Mouse (Mus musculus) retina, postnatal 1 day (tissue): ENCODE measurements around the gene Npl.

Experiments used
- DNase-seq: peaks from one replicate; pipeline ENCODE4 v3.0.0-alpha.2; 2012

The Npl gene

GRCm38 (mm10) chr1:153549536-153550199, at the start of gene Npl:
Npl (minus strand) TSS chr1:153550045.
- DNase-seq: peak; percentile 81

- peak; percentile 38 for DNase-seq
Observed at GRCm38 (mm10) chr1:153599302-153600045, 49.6 kb upstream of the Npl start.

DNA sequence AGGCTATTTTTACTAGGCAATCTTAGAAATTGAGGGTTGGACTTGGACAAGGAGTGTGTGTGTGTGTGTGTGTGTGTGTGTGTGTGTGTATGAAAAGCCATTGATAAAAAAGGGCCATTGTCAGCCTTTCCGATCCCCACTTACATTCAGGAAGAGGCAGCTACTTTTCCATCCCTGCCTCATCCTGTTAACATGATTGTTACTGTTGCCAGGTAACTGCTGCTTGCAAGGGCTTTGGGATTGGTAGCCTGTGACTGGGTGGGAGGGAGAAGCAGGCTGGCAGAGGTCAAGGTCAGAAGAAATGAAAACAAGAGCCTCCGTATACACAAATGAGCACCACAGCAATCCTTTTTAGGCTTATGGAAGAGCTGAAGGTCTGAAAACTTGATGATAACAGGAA, 48.9 kb upstream of the Npl start:
- peak; percentile 94 for DNase-seq

- DNase-seq: peak; percentile 37
Observed at GRCm38 (mm10) chr1:153593678-153594077, 43.8 kb upstream of the Npl start.

- peak; percentile 14 for DNase-seq
Observed at GRCm38 (mm10) chr1:153590176-153590734, 40.4 kb upstream of the Npl start.

GRCm38 (mm10) chr1:153587956-153588355, 38.1 kb upstream of the Npl start:
- no peak for DNase-seq

DNA sequence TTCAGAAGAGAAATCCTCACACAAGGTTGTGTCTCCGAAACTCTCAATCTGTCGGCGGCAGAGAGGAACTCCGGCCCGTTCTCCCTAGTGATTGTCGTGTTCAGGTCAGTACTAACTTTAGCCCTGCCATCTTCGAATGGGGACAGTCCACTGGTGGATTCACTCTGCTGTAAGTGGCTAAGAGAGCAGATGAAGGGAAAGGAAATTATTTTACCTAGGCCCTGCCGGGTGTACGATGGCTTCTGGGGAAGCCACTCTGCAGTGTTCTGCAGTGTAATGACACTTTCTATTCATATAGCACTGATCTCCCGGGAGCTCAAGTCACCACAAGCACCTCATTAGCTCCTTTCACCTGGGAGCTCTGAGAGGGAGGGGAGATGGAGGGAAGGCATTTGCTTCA, 37.0 kb upstream of the Npl start:
- no peak for DNase-seq

GRCm38 (mm10) chr1:153585752-153586151, 35.9 kb upstream of the Npl start:
- no peak for DNase-seq

DNA sequence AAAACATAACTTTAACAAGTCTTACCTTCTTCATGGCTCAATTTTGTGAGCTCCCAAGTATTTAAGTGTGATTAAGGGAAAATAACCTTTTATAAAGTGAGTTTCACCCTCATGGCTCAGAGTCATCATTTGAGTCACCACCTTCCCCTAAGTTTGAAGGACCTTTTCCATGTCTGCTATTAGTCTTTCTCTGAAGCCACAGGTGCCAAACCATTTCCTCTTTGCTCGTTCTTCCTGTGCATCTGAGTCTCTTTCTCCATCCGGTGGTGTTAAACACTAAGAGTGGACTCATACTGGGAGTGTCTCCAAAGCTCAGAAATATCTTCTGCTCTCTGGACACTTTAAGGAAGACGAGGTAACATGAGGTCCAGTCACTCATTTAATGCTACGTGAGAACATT, 33.3 kb upstream of the Npl start:
- DNase-seq: no peak

DNA sequence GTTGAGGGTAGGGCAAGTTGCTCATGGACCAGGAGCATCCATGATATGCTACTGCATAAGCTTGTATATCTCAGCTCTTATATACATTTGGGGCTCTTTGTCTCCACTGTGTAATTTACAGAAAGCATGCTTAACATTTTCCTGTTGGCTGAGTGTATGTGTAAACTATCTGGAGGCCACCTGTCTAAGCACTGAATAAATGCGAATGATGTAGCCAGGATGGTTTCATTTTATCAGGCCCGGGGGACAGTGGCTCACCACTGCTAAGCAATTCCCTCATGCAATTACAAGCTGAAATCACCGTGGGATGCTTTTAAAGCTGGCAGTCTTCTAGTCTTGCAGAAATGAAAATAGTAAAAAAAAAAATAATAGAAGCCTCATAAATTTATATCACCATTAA, 24.9 kb upstream of the Npl start:
- no peak for DNase-seq

DNA sequence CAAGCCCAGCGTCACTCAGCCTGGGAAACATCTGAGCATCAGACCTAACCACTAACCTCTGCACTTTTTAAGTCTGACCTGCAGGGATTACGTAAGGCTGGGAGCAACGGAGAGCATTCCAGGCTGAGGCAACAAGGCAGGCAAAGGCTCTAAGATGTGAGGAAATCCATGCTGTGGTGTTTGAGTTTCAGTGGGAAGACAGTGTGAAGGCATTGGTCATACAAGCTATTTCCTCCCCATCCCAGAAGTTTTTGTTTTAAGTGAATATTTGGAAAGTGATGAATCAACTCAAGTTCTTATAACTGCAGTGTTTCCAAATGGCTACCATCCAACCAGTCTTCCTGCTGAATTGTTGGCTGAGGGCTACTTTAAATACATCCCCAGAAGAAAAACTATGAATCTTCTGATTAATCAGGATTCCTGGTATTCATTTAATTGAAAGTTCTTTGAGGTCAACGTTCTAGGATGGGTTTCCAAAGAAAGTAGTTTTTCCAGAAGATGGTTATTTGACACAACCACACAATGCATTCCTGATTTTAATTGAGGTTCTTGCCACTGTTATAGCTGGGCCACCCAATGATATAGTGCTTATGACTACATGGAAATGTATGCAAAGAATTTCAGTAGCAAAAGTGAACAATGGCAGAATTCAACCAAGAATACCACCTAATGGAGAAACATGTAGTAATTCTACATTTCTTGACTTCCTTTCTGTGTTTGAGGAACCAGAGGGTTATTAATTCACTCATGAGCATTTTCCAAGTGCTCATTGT, 22.6 kb upstream of the Npl start:
- DNase-seq: no peak

DNA sequence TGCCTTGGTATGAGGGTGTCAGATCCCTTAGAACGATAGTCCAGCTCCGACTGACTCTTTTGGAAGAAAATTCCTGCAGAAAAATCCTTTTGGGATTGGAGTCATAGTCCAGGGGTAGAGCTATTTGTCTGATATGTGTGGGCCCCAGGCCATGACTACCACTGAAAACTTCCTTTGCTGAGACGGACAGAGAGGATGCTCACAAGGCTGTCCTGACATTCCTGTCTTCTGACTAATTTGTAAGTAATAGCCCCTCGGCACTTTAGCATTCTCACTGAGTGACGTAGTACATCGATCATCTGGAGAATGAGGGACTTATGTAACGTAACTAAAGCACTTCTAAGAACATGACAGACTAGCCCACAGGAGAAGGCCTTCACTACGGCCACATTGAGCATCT, 15.9 kb upstream of the Npl start:
- DNase-seq: no peak

DNA sequence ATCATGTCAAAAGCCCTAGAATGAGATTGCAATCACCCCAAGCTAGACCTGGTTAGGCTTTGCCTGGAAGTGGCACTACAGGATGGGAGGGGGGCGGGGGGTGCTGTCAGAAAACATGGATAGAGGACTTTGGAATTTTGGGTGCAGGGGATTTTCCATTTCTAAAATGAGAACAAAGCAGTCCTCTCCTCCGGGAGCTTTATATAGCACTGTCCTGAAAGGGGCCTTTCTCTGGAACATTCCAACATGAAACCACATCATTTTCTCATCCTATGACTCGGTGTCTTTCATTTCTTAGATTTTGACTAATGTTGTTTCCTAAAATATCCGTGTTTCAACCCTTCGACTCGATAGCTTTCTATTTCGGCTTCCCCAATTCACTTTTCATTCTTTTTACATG, 14.9 kb upstream of the Npl start:
- no peak for DNase-seq

DNA sequence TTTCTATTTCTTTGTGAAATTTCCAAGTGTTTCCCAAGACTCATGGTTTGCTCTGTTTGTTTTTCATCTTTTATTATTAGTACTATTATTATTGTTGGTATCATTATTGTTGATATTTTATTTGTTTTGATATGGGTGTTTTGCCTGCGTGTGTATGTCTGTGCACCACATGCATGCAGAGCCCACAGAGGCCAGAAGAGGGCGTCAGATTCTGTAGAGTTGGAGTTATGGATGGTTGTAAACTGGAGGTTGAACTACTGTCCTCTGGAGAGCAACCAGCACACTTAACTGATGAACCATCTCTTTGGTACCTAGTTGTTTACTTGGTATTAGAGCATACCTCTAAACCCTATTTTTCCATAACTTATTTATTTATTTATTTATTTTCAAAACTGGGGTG, 13.8 kb upstream of the Npl start:
- DNase-seq: no peak

DNA sequence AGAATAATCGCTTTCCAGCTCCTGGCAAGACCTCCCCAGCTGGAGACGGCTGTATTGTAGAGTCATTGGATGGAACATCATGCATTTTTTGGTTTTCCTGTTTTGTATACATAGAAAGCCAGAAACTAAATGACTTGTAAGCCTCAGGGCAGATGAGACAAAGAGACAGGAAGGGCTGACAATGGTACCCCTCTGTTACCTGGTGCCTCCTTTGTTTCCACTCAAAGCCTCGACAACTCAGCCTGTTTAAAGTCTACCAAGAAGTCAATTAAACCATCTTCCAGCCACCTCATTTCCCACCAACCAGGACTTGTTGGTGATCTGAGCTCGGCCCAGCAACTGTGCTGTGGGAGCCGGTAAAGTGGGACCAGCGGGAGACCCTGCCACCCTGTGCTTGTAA, 11.0 kb upstream of the Npl start:
- no peak for DNase-seq

DNA sequence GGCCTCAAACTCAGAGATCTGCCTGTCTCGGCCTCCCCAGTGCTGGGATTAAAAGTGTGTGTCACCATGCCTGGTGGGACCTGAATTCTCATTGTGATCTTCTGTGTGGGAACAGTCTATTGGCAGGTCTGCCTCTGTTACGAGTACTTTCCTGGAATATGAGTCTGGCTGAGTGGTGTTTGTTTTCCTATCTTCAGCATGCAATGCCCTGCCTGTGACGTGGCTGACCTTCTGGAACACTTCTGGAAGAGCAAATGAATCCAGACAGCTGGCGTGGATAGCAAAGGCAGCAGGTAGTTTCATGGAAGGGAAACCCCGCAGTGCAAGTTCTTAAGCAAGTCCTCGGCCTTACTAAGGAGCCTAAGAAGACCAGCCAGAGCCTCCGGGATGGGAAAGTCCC, 9.9 kb upstream of the Npl start:
- no peak for DNase-seq

DNA sequence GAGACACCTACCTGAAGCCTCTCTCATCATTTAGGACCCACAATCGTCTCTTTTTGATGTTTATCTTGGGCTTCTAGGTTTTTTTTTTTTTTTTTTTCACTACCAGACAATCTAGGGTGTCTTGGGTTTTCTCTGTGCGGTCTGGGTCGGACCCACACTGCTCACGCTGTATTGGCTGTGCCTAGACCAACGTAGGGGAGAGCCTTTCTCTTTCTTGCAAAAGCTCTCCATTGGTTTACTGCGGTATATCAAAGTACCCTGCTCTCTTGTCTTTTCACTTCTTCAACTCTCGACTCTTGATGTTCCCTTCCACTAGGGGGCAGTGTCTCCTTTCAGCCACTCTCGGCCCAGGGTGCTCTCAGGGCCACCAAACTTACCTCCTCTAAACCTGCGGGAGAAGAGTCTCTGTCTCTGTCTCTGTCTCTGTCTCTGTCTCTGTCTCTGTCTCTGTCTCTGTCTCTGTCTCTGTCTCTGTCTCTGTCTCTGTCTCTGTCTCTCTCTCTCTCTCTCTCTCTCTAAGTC, 9.3 kb upstream of the Npl start:
- DNase-seq: peak; percentile 86

- peak; percentile 85 for DNase-seq
Observed at GRCm38 (mm10) chr1:153556896-153557295, 7.1 kb upstream of the Npl start.

DNA sequence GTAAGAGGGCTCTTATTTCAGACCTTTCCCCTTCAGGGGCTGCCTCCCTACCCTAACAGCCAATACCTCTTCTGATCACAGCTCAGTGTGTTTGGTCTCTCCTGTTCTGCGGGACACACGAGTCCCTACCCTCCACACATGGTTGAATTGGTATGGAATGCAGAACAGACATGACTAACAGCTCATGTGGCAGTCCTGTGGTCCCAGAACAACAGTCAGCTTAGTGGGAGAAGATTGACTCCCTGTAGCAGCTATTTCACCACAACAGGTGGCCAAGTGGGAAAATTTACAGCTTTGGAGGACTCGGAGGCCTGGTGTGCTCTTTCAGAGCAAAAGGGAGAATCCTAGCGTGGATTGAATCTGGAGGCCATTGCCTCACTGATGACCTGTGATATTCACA, 6.4 kb upstream of the Npl start:
- no peak for DNase-seq

DNA sequence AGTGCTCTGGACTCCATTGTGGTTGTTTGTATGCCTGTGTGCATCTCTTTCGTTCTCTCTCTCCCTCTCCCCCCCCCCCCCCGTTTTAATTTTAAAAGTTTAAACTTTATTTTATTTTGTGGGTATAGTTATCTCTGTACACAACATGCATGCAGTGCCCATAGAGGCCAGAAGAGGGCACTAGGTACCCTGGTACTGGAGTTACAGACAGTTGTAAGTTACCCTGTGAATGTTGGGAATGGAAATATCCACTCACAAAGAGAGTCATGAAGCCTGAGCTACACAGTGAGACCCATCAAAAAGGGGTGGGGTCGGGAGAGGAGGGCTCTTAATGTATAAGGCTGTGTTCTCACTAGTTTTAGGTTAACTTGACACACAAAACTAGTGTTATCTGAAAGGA, 969 bp upstream of the Npl start:
- peak; percentile 79 for DNase-seq

DNA sequence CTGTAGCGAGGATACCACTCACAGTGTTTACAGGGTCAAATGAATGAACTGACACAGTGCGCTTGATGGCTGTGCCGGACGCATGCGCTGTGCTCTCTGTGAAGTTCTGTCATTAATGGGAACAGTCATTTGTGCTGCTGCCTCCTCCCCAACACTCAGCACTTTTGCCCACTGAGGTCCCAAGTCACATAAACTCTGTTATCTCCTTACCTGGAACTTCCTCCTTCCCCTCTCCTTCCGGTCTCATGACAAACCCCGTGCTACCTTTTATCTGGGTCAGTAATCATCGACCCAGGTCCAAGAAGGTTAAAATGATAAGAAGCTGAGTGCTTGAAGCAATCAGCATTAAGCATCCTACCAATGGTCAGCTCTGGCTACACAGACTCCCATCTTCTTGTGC, 2.3 kb downstream of the Npl start:
- no peak for DNase-seq

- no peak for DNase-seq
Observed at GRCm38 (mm10) chr1:153545196-153545595, 4.6 kb downstream of the Npl start.

DNA sequence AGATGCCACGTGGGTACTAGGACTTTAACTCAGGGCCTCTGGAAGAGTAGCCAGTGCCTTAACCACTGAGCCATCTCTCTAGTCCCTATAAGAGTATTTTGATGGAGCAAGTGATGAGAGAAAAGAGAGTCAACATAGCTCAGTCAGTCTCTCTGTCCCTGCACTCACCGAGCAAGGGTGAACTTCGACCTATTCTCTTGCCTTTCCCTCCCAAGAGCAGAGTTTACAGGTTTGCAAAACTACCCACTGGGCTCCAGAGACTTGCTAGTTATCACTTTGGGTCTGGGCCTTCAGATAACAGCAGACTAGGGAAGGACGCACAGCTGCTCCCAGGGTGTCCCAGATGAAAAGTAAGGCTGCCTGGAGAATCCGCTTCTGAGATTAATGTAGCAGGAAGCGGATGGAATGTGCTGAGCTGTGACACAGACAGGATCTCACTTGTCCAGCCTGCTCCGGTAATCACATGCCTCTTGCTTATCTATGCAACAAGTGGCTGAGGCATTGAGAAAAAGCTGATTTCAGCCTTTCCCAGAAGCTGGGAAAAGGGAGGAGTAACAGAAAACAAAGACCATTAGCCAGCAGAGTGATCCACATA, 7.0 kb downstream of the Npl start:
- no peak for DNase-seq
